Mouse (Mus musculus): ENCODE results near the gene Sec1.
A peak's percentile ranks its signal among the peaks of the same experiment; 100 is the strongest.

Gene Sec1

DNA sequence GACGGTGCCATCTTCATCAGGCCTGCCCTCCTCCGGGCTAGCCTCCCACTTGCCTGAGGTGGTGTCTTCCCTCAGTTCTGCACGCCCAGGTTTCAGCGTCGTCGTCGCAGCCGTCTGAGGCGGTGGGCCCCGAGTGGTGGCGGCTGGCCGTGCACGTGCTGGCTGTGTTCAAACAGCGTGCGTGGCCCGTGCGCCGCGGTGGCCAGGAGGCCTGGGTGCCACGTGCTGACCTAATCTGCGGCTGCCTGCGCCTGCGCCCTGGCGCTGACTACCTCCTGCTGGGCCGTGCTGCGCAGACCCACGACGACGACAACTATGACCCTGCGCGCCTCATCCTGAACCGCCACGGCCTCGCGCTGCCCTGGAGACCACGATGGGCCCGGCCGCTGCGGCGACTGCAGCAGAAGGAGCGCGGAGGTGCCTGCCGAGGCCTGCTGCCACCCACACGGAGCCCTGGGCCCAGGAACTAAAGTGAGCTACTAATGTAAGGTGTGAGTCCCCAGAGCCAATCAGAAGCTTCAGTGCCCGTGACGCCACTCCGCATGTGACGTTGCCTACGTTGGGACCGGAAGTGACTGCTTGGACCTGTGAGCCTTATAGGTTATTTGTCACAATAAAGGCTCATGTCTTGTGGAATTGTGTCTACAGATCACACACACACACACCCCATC is at the start of gene Sec1:
TSS of gene Sec1 (minus strand) at position 482 of the 671 bp plus-strand sequence.
- no peak for DNase-seq

- DNase-seq = peak; percentile 82
Observed at GRCm38 (mm10) chr7:45742338-45742737, 48.1 kb upstream of the Sec1 start.

DNA sequence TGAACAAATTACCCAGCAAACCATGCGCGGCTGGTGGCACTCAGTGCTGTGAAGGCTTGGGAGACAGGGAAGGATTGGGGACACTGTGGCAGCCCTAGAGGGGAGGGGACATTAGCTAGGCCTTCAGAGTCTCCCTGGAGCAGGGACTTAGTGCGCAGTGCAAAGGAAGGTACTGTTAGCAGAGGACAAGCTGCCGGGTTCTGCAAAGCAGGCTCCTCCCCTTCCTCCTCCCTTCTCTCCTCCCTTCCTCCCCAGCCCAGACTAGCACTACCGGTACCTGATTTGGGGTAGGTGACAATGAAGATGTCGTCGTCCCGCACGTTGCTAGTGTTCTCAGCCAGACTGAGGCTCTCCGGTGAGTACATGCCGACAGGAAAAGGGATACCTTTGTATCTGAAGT is 47.6 kb upstream of the Sec1 start:
- peak; percentile 49 for DNase-seq

- no peak for DNase-seq
Observed at GRCm38 (mm10) chr7:45741308-45741707, 47.1 kb upstream of the Sec1 start.

- no peak for DNase-seq
Observed at GRCm38 (mm10) chr7:45739820-45740219, 45.6 kb upstream of the Sec1 start.

GRCm38 (mm10) chr7:45739162-45739763 is 45.1 kb upstream of the Sec1 start:
- peak; percentile 67 for DNase-seq

DNA sequence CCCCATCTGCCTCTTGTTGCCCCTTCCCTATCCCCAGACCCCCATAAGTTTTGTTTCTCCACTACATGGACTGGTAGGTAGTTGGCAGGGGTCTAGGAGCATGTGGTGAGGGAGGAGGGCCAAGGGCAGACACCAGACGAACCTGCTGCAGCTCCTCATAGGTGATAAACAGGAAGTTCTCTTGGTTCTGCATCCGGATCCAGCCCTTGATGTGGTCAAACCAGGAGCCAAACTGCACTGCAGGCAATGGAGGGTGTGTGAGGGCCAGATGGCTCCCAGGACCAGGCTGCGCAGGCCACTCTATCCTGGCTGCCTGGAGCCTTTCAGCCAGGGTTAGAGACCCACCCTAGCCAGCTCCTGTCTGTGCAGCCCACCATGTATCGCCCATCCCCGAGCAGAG is 39.3 kb upstream of the Sec1 start:
- DNase-seq = no peak

DNA sequence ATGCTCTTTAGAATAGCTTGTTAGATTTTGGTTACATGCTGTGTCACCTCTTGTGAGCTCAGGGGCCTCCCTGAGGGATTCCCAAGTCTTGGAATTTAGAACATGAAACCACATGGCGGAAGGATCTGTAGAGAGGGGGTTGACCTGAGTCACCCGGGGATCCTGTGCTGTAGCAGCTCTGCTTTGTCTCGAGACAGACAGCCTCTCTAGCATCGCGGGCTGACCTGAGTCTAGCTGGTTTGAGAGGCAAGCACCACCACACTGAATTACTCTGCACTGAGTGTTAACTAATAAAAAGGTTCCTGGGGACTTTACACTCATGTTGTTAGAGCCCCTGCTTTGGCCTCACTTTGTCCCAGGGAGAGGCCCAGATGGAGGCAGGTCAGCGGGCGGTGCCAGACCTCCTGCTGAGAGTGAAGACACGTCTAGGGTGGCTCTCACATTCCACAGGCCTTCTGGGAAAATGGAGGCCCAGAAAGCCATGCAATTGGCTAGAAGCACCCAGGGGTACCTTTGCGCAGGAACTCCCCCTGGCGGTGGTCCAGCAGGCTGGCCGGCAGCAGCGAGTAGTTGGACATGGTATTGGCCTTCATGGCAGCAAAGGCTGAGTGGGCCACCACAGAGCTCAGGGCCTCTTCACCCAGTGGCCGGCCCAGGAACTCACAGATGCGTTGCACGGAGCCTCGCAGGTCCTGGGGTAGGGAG is 36.7 kb upstream of the Sec1 start:
- DNase-seq = no peak

DNA sequence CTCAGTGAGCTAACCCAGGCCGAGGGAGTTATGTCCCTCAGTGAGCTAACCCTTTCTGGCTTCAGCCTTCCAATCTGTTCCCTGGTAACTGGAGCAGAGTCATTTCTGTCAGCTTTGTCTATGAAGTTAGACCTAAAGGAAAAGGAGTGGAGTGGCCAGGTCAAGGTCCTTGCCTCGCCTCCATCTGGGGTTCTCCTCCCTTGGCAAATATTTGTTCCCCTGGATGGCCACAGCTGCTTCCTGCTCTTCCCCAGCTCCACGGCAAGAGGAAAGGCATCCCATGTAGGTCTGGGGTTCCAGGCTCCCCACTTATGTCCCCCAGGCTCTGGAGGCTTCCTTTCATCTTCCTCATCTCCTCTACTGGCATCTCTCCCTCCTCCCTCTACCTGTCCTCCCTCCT is 33.4 kb upstream of the Sec1 start:
- DNase-seq = no peak

DNA sequence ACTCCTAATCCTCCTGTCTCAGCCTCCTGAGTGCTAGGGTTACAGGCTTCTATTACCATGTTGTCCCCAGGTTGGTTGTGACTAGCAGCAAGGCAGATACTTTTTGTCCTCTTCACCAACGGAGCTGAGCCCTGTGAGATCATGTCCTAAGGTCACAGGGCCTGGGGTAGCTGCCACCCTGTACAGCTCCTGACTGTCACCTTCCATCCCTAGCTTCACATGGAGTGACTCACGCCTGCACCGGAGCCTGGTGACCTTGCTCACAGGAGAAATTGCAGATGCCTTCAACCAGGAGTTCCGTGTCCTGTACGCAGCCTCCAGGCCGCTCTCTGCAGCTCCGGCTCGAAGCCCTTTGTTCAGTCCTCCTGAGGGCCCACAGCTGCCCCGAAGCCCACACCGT is 32.2 kb upstream of the Sec1 start:
- DNase-seq = no peak

- no peak for DNase-seq
Observed at GRCm38 (mm10) chr7:45725713-45726112, 31.5 kb upstream of the Sec1 start, which contains the start of gene Spaca4. Spaca4 (minus strand) TSS chr7:45725813.

DNA sequence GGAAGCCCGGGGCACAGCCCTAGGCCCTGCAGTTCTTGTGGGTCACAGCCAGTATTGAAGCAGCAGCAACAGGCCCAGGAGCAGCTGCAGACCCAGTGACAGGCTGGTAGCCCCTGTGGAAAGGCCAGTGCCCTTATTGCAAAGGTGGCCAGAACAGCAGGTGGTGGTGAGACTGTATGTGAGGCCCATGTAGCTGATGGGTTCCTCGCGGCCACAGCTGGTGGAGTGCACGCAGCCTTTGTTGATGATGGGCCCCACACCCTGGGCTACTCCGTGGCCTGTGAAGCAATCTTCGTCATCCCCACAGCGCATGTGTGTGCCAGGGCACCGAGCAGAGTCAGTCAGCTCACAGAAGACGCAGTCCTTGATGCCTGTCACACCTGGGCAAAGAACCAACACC is 30.9 kb upstream of the Sec1 start:
- DNase-seq = no peak

- DNase-seq = no peak
Observed at GRCm38 (mm10) chr7:45723781-45724180, 29.6 kb upstream of the Sec1 start.

DNA sequence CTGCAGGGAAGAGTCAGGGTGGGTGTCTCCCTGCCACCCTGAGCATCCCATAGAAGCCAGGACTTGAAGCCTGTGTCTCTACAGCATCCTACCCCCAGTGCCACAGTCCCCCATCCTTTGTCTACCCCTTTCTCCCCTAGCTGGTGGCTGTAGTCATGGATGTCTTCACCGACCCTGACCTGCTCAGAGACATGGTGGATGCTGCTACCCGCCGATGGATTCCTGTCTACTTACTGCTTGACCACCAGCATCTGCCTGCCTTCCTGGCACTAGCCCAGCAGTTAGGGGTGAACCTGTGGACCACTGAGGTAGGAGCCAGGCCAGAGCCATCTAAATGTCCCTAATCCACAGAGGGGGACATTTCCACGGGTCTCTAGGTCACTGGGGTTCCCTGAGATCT is 29.1 kb upstream of the Sec1 start:
- DNase-seq = no peak

- DNase-seq = no peak
Observed at GRCm38 (mm10) chr7:45722348-45722713, 28.1 kb upstream of the Sec1 start.

- no peak for DNase-seq
Observed at GRCm38 (mm10) chr7:45721642-45722347, 27.6 kb upstream of the Sec1 start.

- no peak for DNase-seq
Observed at GRCm38 (mm10) chr7:45721234-45721571, 27.0 kb upstream of the Sec1 start.

- no peak for DNase-seq
Observed at GRCm38 (mm10) chr7:45720413-45721233, 26.4 kb upstream of the Sec1 start, which contains the start of gene Fam83e. Fam83e (plus strand) TSS chr7:45721212.

DNA sequence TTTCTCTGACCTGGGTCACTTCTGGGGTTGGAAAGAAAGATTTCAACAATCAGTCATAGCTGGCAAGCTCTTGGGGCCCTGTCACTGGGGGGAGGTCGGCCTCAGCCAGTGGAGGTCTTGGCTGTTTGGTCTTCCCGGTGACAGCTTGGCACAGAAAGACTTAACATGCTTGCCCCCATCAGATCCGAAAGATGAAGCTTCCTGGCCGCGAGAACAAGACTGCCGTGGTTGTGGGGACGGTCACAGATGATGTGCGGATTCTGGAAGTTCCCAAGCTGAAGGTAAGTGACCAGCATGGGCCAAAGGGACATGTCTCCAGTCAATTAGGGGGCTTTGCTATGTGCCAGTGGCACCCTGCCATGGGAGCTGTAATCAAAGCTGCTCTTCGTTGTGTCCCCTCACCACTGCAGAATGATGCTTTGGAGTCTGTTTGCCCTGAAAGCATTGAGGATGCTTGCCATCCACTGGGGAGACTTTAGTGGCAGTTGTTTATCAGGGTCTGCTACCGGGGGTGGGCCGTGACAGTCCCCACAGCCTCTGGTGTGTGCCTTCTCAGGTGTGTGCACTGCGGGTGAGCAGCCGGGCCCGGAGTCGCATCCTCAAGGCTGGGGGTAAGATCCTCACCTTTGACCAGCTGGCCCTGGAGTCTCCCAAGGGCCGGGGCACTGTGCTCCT is 25.7 kb upstream of the Sec1 start:
- DNase-seq = no peak

DNA sequence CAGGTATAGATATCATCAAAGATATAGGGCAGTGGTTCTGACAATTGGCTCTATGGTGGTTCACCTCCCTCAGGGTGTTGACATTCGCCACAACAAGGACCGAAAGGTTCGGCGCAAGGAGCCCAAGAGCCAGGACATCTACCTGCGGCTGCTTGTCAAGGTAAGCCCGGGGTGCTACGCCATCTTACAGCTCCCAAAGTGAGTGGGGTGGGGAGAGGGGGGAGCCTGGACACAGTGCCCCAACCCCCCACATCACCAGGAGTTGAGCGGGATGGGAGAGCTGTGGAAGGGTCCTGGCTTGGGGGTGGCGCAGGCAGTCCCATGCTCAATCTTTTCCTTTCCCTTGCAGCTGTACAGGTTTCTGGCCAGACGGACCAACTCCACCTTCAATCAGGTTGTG is 25.0 kb upstream of the Sec1 start:
- no peak for DNase-seq

GRCm38 (mm10) chr7:45718331-45718730 is 24.1 kb upstream of the Sec1 start:
- no peak for DNase-seq

DNA sequence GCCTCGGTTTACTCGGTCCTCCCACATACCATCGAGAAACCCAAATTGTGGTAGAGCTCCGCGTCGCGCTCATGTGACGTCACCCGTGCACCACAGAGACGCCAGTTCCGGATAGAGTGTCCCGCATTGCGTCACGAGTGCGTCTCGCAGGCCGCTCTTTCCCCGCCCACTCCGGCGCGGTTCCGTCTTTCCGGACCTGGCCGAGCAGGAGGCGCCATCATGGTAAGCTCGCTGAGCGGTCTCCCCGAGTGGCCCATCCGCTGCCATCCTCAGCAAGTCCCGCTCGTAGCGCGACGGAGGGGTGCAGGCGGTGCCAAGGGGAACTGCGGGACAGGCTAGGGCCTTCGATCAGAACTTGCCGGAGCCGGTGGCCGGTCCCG is 23.7 kb upstream of the Sec1 start, which contains the start of gene Sphk2:
TSS of gene Sphk2 (minus strand) at position 85 of the 380 bp plus-strand sequence.
- peak; percentile 97 for DNase-seq

All from right cerebral cortex, postnatal 25 days (tissue).